10 mouse cellular contexts compared by ENCODE assay signal in the genomic region with DNA sequence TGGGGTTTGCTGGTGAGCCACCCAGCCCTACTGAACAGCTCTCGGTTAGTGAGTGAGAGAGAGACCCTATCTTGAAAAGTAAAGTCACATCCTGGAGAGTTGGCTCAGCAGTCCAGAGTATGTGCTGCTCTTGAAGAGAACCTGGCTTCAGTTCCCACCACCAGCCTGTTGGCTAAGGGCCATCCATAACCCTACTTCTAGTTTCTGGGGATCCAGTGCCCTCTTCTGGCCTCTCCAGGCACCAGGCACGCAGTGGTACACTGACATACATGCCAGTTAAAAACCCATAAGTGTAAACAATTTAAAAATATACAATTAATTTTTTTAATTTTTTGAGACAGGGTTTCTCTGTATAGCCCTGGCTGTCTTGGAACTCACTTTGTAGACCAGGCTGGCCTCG. TPM values are rescaled to one million over a fixed set of nuclear protein-coding genes. Genes with fewer than 3 reads are reported as not detected.
A peak's percentile ranks its signal among the peaks of the same experiment; 100 is the strongest.
DNase-seq lines count a peak whose midpoint lies in the region; ATAC-seq and TF ChIP-seq lines count a peak whose summit lies in the region.
"Had no signal": no experiment of that assay in that cellular context is flagged by ENCODE, and none has a peak within 500 bp of the region (broad histone marks: within the 10 kb centered on the region; RNA-seq: fewer than 3 reads in every experiment).

No protein-coding gene starts in this region.

- no peak for ATAC-seq in hindbrain, postnatal 0 days
- no peak for ATAC-seq in hindbrain, embryonic 11.5 days (ENCODE audit: low FRiP score)

- no peak for DNase-seq in hindbrain, postnatal 0 days (ENCODE audit: low spot score)
- no peak for DNase-seq in hindbrain, embryonic 11.5 days (ENCODE audit: low spot score)
- DNase-seq in 3T3-L1 (ENCODE audit: low read depth, low spot score) (peak; percentile 60), ES-E14 (ENCODE audit: low read depth, low spot score) (no peak)
- DNase-seq in lung, postnatal 10 days = peak; percentile 44
- no peak for DNase-seq in frontal cortex, postnatal 10 days (ENCODE audit: low spot score in 2 of 2)
- no peak for DNase-seq in adrenal gland, postnatal 25 days
- no peak for DNase-seq in adrenal gland, adult (ENCODE audit: inconsistent age in 2 of 2, low spot score in 1 of 2)

- TF ChIP-seq CTCF in hindbrain, postnatal 0 days (IDR thresholded peaks at IDR 0.05; ENCODE audit: low read depth) = peak; percentile 22

- no peaks in the 10 kb centered on the region for H3K36me3 ChIP-seq in hindbrain, postnatal 0 days (ENCODE audit: insufficient read depth, low read length)
- H3K36me3 ChIP-seq in hindbrain, embryonic 11.5 days (ENCODE audit: control insufficient read depth, insufficient read depth, low read length) = no peaks in the 10 kb centered on the region
- H3K36me3 ChIP-seq in ES-E14 (ENCODE audit: control insufficient read depth, insufficient read depth, low read length, poor library complexity, severe bottlenecking) = peaks cover 2% of the 10 kb centered on the region; the same call in 1 of the 2 replicates

- no peak overlapping the region for H3K4me3 ChIP-seq in hindbrain, postnatal 0 days (ENCODE audit: low read length)
- H3K4me3 ChIP-seq in hindbrain, embryonic 11.5 days (ENCODE audit: low read depth, low read length) = no peak overlapping the region
- no peak overlapping the region for H3K4me3 ChIP-seq in ES-E14 (ENCODE audit: insufficient read depth in 1 of 2, low read depth in 1 of 2, low read length in 2 of 2, poor library complexity in 1 of 2, severe bottlenecking in 1 of 2)
- H3K4me3 ChIP-seq: limb, embryonic 12.5 days; midbrain, embryonic 12.5 days had no signal

- no peak overlapping the region for H3K4me2 ChIP-seq in hindbrain, postnatal 0 days (ENCODE audit: low read depth, low read length)
- no peak overlapping the region for H3K4me2 ChIP-seq in hindbrain, embryonic 11.5 days (replicated peaks; ENCODE audit: low read depth, low read length)
- H3K4me2 ChIP-seq: limb, embryonic 12.5 days; midbrain, embryonic 12.5 days had no signal

- WGBS in hindbrain, postnatal 0 days = 79% methylated on average over 3 of the region's 3 CpGs
- WGBS in hindbrain, embryonic 11.5 days = 81% methylated on average over 3 of the region's 3 CpGs

- no peak overlapping the region for H3K27ac ChIP-seq in hindbrain, postnatal 0 days
- no peak overlapping the region for H3K27ac ChIP-seq in hindbrain, embryonic 11.5 days (ENCODE audit: low read depth, low read length)
- H3K27ac ChIP-seq in ES-E14 (ENCODE audit: insufficient read depth, low read depth, low read length, poor library complexity, severe bottlenecking) = no peak overlapping the region
- H3K27ac ChIP-seq: limb, embryonic 12.5 days; midbrain, embryonic 12.5 days had no signal

- 0 out of 2 replicates have a peak, but pooled peaks cover 4% of the 10 kb centered on the region for H3K4me1 ChIP-seq in hindbrain, postnatal 0 days (ENCODE audit: insufficient read depth, low read length)
- H3K4me1 ChIP-seq in hindbrain, embryonic 11.5 days (replicated peaks; ENCODE audit: control insufficient read depth, insufficient read depth, low read length) = no peaks in the 10 kb centered on the region
- peaks cover 6 to 8% of the 10 kb centered on the region in 2 experiments; a peak in 3 of 4 replicates for H3K4me1 ChIP-seq in ES-E14 (ENCODE audit: control insufficient read depth in 2 of 2, insufficient read depth in 2 of 2, low read length in 2 of 2, poor library complexity in 1 of 2)

- in situ Hi-C loops in ES-E14 (cut with MboI; ENCODE audit: low sequenced_read_pairs in 2 of 2, unreplicated experiment in 2 of 2) = no loop called here

- no peaks in the 10 kb centered on the region for H3K27me3 ChIP-seq in hindbrain, postnatal 0 days (ENCODE audit: insufficient read depth, low read length)
- no peaks in the 10 kb centered on the region for H3K27me3 ChIP-seq in hindbrain, embryonic 11.5 days (ENCODE audit: control insufficient read depth, insufficient read depth, low read length)
- H3K27me3 ChIP-seq: limb, embryonic 12.5 days; midbrain, embryonic 12.5 days had no signal

- H3K9ac ChIP-seq in hindbrain, postnatal 0 days (replicated peaks; ENCODE audit: low read length) = no peak overlapping the region
- no peak overlapping the region for H3K9ac ChIP-seq in hindbrain, embryonic 11.5 days (ENCODE audit: low read depth, low read length)
- no peak overlapping the region for H3K9ac ChIP-seq in ES-E14 (ENCODE audit: insufficient read depth, low read depth, low read length, poor library complexity, severe bottlenecking)
- H3K9ac ChIP-seq: limb, embryonic 12.5 days; midbrain, embryonic 12.5 days had no signal

- H3K9me3 ChIP-seq in hindbrain, postnatal 0 days (ENCODE audit: low read length) = no peaks in the 10 kb centered on the region
- H3K9me3 ChIP-seq in hindbrain, embryonic 11.5 days (ENCODE audit: control insufficient read depth, low read length) = no peaks in the 10 kb centered on the region
- H3K9me3 ChIP-seq in ES-E14 (ENCODE audit: control insufficient read depth, insufficient read depth, low read depth, low read length) = no peaks in the 10 kb centered on the region
- H3K9me3 ChIP-seq: midbrain, embryonic 12.5 days had no signal

TF ChIP-seq in ES-E14, 5 proteins besides CTCF, POLR2A, EP300 and RAD21:
- TF ChIP-seq CHD2 (IDR thresholded peaks at IDR 0.05; ENCODE audit: low read depth, low read length) (no peak), ZC3H11A (IDR thresholded peaks at IDR 0.05; ENCODE audit: borderline replicate concordance, low read depth, low read length) (peak; percentile 26; the same call in 1 of the 2 replicates)

RNA-seq across cellular contexts. Expression of a gene that starts 2.2 kb away (rescaled TPM):
- total RNA-seq in hindbrain, postnatal 0 days (2014; rRNA removed) = 3.9 and 4.2 TPM in 2 replicates
- 5.3 and 5.8 TPM in 2 replicates for polyA plus RNA-seq in hindbrain, postnatal 0 days (2015; fragmentation: Nextera tagmentation; extraction: Ambion mirVana)
- 4.5 and 5.0 TPM in 2 replicates for polyA plus RNA-seq in hindbrain, embryonic 11.5 days (2014; fragmentation: Nextera tagmentation; extraction: Ambion mirVana)
- 5.0 and 9.1 TPM in 2 replicates for total RNA-seq in ES-E14 (2012; rRNA removed)
- total RNA-seq in adrenal gland, postnatal 25 days (2021) = 33.5 and 39.5 TPM in 2 replicates

RNA-seq across cellular contexts. Expression of a gene that starts 8.3 kb away (rescaled TPM):
- total RNA-seq in hindbrain, postnatal 0 days (2014; rRNA removed) = 535 and 538 TPM in 2 replicates
- polyA plus RNA-seq in hindbrain, postnatal 0 days (2015; fragmentation: Nextera tagmentation; extraction: Ambion mirVana) = 276 and 282 TPM in 2 replicates
- 387 and 395 TPM in 2 replicates for polyA plus RNA-seq in hindbrain, embryonic 11.5 days (2014; fragmentation: Nextera tagmentation; extraction: Ambion mirVana)
- 1,298 and 1,307 TPM in 2 replicates for total RNA-seq in ES-E14 (2012; rRNA removed)
- total RNA-seq in adrenal gland, postnatal 25 days (2021) = 74.2 and 91.6 TPM in 2 replicates

RNA-seq across cellular contexts. Expression of a gene that starts 14.4 kb away (rescaled TPM):
- 103 and 140 TPM in 2 replicates for total RNA-seq in hindbrain, postnatal 0 days (2014; rRNA removed)
- polyA plus RNA-seq in hindbrain, postnatal 0 days (2015; fragmentation: Nextera tagmentation; extraction: Ambion mirVana) = 143 and 154 TPM in 2 replicates
- 88.0 and 127 TPM in 2 replicates for polyA plus RNA-seq in hindbrain, embryonic 11.5 days (2014; fragmentation: Nextera tagmentation; extraction: Ambion mirVana)
- total RNA-seq in ES-E14 (2012; rRNA removed) = 8.9 and 10.4 TPM in 2 replicates
- 8.1 and 11.1 TPM in 2 replicates for total RNA-seq in adrenal gland, postnatal 25 days (2021)

RNA-seq across cellular contexts. Expression of a gene that starts 15.6 kb away (rescaled TPM):
- 290 and 295 TPM in 2 replicates for total RNA-seq in hindbrain, postnatal 0 days (2014; rRNA removed)
- polyA plus RNA-seq in hindbrain, postnatal 0 days (2015; fragmentation: Nextera tagmentation; extraction: Ambion mirVana) = 106 and 114 TPM in 2 replicates
- 74.5 and 89.4 TPM in 2 replicates for polyA plus RNA-seq in hindbrain, embryonic 11.5 days (2014; fragmentation: Nextera tagmentation; extraction: Ambion mirVana)
- 41.9 and 57.5 TPM in 2 replicates for total RNA-seq in ES-E14 (2012; rRNA removed)
- total RNA-seq in adrenal gland, postnatal 25 days (2021) = 104 and 112 TPM in 2 replicates

RNA-seq across cellular contexts. Expression of a gene that starts 25.3 kb away (rescaled TPM):
- 0.31 and 0.58 TPM in 2 replicates for total RNA-seq in hindbrain, postnatal 0 days (2014; rRNA removed)
- polyA plus RNA-seq in hindbrain, postnatal 0 days (2015; fragmentation: Nextera tagmentation; extraction: Ambion mirVana) = 3.8 and 4.6 TPM in 2 replicates
- polyA plus RNA-seq in hindbrain, embryonic 11.5 days (2014; fragmentation: Nextera tagmentation; extraction: Ambion mirVana) = 3.1 and 3.5 TPM in 2 replicates
- total RNA-seq in ES-E14 (2012; rRNA removed) = 3.2 and 3.4 TPM in 2 replicates
- total RNA-seq in adrenal gland, postnatal 25 days (2021) = 3.2 and 3.9 TPM in 2 replicates

Comparison
In these comparisons a context has a peak if more than half of its experiments do, and no peak if none do; other contexts are left out.
1. DNase-seq: peak in 3T3-L1 (single experiment) and lung, postnatal 10 days (single experiment); none in hindbrain, postnatal 0 days (single experiment), hindbrain, embryonic 11.5 days (single experiment), ES-E14 (single experiment), frontal cortex, postnatal 10 days (0 of 2), adrenal gland, postnatal 25 days (single experiment) and adrenal gland, adult (0 of 2).